Mouse (Mus musculus) stomach, embryonic 14.5 days (tissue): Measurements from ENCODE around the gene Pkdrej. TPM values are rescaled to one million over a fixed set of nuclear protein-coding genes. Genes with fewer than 3 reads are reported as not detected.

Source experiments
- ATAC-seq: fragments of 200-750 bp; cut with Nextera tagmentation; 2 replicates; pipeline ENCODE4 v1.8.0; 2017; ENCODE audit warnings: low read depth, moderate TSS enrichment; ENCODE audit not compliant: insufficient number of reproducible peaks, insufficient read depth, low FRiP score
- H3K27ac ChIP-seq: fragments of 300-500 bp; sonication (generic); 2 replicates; pipeline ENCODE4 v1.5.1; 2014; ENCODE audit warnings: mild to moderate bottlenecking, low read length, moderate library complexity, mixed read lengths
- H3K27me3 ChIP-seq: fragments of 300-500 bp; sonication (generic); 2 replicates; pipeline ENCODE4 v1.6.1; 2014; ENCODE audit warnings: low read length, control low read depth, mixed read lengths; ENCODE audit not compliant: control insufficient read depth, insufficient read depth
- H3K36me3 ChIP-seq: fragments of 300-500 bp; sonication (generic); 2 replicates; pipeline ENCODE4 v1.6.1; 2014; ENCODE audit warnings: mild to moderate bottlenecking, control low read depth, low read length, moderate library complexity, mixed read lengths; ENCODE audit not compliant: control insufficient read depth, insufficient read depth
- H3K4me1 ChIP-seq: fragments of 300-500 bp; sonication (generic); 2 replicates; pipeline ENCODE4 v1.6.1; 2014; ENCODE audit warnings: low read length, control low read depth, mixed read lengths; ENCODE audit not compliant: control insufficient read depth, insufficient read depth
- H3K4me2 ChIP-seq: fragments of 300-500 bp; sonication (generic); replicated peaks from 2 replicates; pipeline ENCODE4 v1.6.1; 2014; ENCODE audit warnings: low read depth, low read length, control low read depth
- H3K4me3 ChIP-seq: fragments of 300-500 bp; sonication (generic); 2 replicates; pipeline ENCODE4 v1.5.1; 2014; ENCODE audit warnings: low read depth, low read length, control low read depth
- H3K9ac ChIP-seq: fragments of 300-500 bp; sonication (generic); replicated peaks from 2 replicates; pipeline ENCODE4 v1.6.1; 2014; ENCODE audit warnings: low read depth, mild to moderate bottlenecking, control low read depth, low read length, moderate library complexity, mixed read lengths
- H3K9me3 ChIP-seq: fragments of 300-500 bp; sonication (generic); 2 replicates; pipeline ENCODE4 v1.6.1; 2016; ENCODE audit warnings: low read depth, low read length, control low read depth; ENCODE audit not compliant: control insufficient read depth
- WGBS: fragments of 180-500 bp; shearing (Covaris S2); extraction: QIAGEN DNeasy Blood & Tissue Kit; methylation state at CpG from one replicate; pipeline ENCODE4 v1.1.7; 2014; 5-methylcytosine and 5-hydroxymethylcytosine counted together
- polyA plus RNA-seq: library from polyadenylated mRNA; unstranded; fragments of >200 nt; fragmentation: Nextera tagmentation; extraction: Ambion mirVana; gene quantifications from 2 replicates; pipeline ENCODE4 v1.2.1, GENCODE M21; 2014

Gene Pkdrej
- polyA plus RNA-seq, 1 experiment from 2014 or later: 0.20 TPM

GRCm38 (mm10) chr15:85771306-85772121, 50.0 kb downstream of the Pkdrej start:
- no peak overlapping the region for H3K4me3 ChIP-seq
- no peaks in the 10 kb centered on the region for H3K36me3 ChIP-seq
- H3K9me3 ChIP-seq: no peaks in the 10 kb centered on the region
- no peak overlapping the region for H3K9ac ChIP-seq
- no peaks in the 10 kb centered on the region for H3K4me1 ChIP-seq
- no peak overlapping the region for H3K4me2 ChIP-seq
- 77% methylated on average over 17 of the region's 17 CpGs for WGBS
- no peaks in the 10 kb centered on the region for H3K27me3 ChIP-seq
- H3K27ac ChIP-seq: no peak overlapping the region
- ATAC-seq: no peak

GRCm38 (mm10) chr15:85768991-85769390, 52.5 kb downstream of the Pkdrej start:
- Histone ChIP-seq H3K36me3 (no peaks in the 10 kb centered on the region), H3K4me2 (no peak overlapping the region), H3K4me3 (no peak overlapping the region), H3K9me3 (no peaks in the 10 kb centered on the region), H3K4me1 (no peaks in the 10 kb centered on the region), H3K27me3 (no peaks in the 10 kb centered on the region), H3K27ac (no peak overlapping the region), H3K9ac (no peak overlapping the region)
- WGBS: 90% methylated on average over 8 of the region's 8 CpGs
- ATAC-seq: no peak

- WGBS: 86% methylated on average over 5 of the region's 5 CpGs
- Histone ChIP-seq H3K27ac (no peak overlapping the region), H3K4me3 (no peak overlapping the region), H3K36me3 (no peaks in the 10 kb centered on the region), H3K4me2 (no peak overlapping the region), H3K27me3 (no peaks in the 10 kb centered on the region), H3K4me1 (no peaks in the 10 kb centered on the region), H3K9ac (no peak overlapping the region), H3K9me3 (no peaks in the 10 kb centered on the region)
- ATAC-seq: no peak
These were observed 54.9 kb downstream of the Pkdrej start for GRCm38 (mm10) chr15:85766677-85767076.

- H3K4me2 ChIP-seq: no peak overlapping the region
- no peaks in the 10 kb centered on the region for H3K9me3 ChIP-seq
- H3K27me3 ChIP-seq: no peaks in the 10 kb centered on the region
- no peak overlapping the region for H3K4me3 ChIP-seq
- no peak overlapping the region for H3K9ac ChIP-seq
- no peaks in the 10 kb centered on the region for H3K36me3 ChIP-seq
- ATAC-seq: no peak
- H3K27ac ChIP-seq: no peak overlapping the region
- H3K4me1 ChIP-seq: no peaks in the 10 kb centered on the region
- 37% methylated on average over 3 of the region's 3 CpGs for WGBS
These were observed 56.5 kb downstream of the Pkdrej start for GRCm38 (mm10) chr15:85765022-85765421.

Other genes starting within 250 kb of the Pkdrej start
- gene Wnt7b, start 239.3 kb downstream of the Pkdrej start, polyA plus RNA-seq: 0.75 and 2.5 TPM in 2 replicates
- 2.2 and 3.1 TPM in 2 replicates for gene Ppara, start 86.8 kb downstream of the Pkdrej start, polyA plus RNA-seq
- 27.1 TPM in 2 replicates for gene Cdpf1, start 10.0 kb downstream of the Pkdrej start, polyA plus RNA-seq
- gene Ttc38, start 10.6 kb upstream of the Pkdrej start, polyA plus RNA-seq: 6.7 and 8.0 TPM in 2 replicates
- 24.6 and 24.9 TPM in 2 replicates for gene Gtse1, start 38.0 kb upstream of the Pkdrej start, polyA plus RNA-seq
- 38.6 and 41.9 TPM in 2 replicates for gene Trmu, start 57.6 kb upstream of the Pkdrej start, polyA plus RNA-seq
- 6.8 and 7.8 TPM in 2 replicates for gene Celsr1, start 212.0 kb upstream of the Pkdrej start, polyA plus RNA-seq
- gene Gramd4, start 236.0 kb upstream of the Pkdrej start, polyA plus RNA-seq: 7.2 and 7.6 TPM in 2 replicates